18 mouse cellular contexts compared by ENCODE assay signal in the genomic region with DNA sequence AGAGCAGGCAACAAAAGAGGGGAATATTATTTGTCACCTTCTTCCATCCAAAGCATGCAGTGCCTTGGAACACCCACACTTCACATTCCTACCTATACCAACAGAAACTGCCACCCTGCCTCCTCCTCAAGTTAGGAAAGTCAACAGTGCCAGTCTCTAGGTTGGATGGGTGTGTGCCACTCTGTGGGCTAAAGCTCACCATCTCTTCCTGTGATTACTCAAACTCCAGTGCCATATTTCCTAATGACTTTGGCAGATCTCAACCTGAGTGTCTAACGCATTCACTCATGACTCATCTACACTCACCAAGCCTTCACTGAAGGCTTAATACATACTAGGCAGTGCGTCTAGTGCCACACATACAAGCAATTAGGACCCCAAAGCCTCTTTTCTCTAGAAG. TPM values are rescaled to one million over a fixed set of nuclear protein-coding genes. Genes with fewer than 3 reads are reported as not detected.
DNase-seq lines count a peak whose midpoint lies in the region; TF ChIP-seq lines count a peak whose summit lies in the region.
"Had no signal": no experiment of that assay in that cellular context is flagged by ENCODE, and none has a peak within 500 bp of the region (broad histone marks: within the 10 kb centered on the region; RNA-seq: fewer than 3 reads in every experiment).

No protein-coding gene starts in this region.

- H3K27ac ChIP-seq in midbrain, embryonic 10.5 days (replicated peaks): no peak overlapping the region
- H3K27ac ChIP-seq: embryonic facial prominence, embryonic 13.5 days; heart, embryonic 13.5 days; hindbrain, embryonic 14.5 days; neural tube, embryonic 15.5 days had no signal

- peaks cover 3% of the 10 kb centered on the region; the same call in 1 of the 2 replicates for H3K4me1 ChIP-seq in midbrain, embryonic 10.5 days
- H3K4me1 ChIP-seq: embryonic facial prominence, embryonic 13.5 days; heart, embryonic 13.5 days; neural tube, embryonic 15.5 days had no signal

- H3K27me3 ChIP-seq in myocyte (ENCODE audit: control insufficient read depth, insufficient read depth, insufficient read length): no peaks in the 10 kb centered on the region
- H3K27me3 ChIP-seq in midbrain, embryonic 10.5 days (ENCODE audit: low read depth, poor library complexity, severe bottlenecking): no peaks in the 10 kb centered on the region
- H3K27me3 ChIP-seq: embryonic facial prominence, embryonic 13.5 days; neural tube, embryonic 15.5 days had no signal

- peaks cover 58% of the 10 kb centered on the region for H3K79me2 ChIP-seq in myocyte (ENCODE audit: control insufficient read depth, insufficient read depth)

- no peak for TF ChIP-seq POLR2A in myocyte (IDR thresholded peaks at IDR 0.05; ENCODE audit: insufficient read length, low read depth)

- no peak overlapping the region for H3ac ChIP-seq in myocyte (ENCODE audit: control insufficient read depth, insufficient read length)

- peak; percentile 65 to 78 for DNase-seq in lung, adult 18-20 months
- no peak for DNase-seq in lung, postnatal 14 days
- peak; percentile 36 for DNase-seq in NIH3T3 (ENCODE audit: low read depth)
- peak; percentile 51 for DNase-seq in fat pad, adult 2 months (ENCODE audit: extremely low read depth, low read depth, low spot score)
- DNase-seq in spleen, adult 18-20 months: no peak
- no peak for DNase-seq in midbrain, embryonic 10.5 days (ENCODE audit: low spot score)
- DNase-seq: cerebellum, postnatal 10 days; heart, adult 11 months; heart, postnatal 36 days; kidney, adult 9 months; midbrain, embryonic 14.5 days; right cerebral cortex, postnatal 25 days had no signal

- H3K9me3 ChIP-seq in midbrain, embryonic 10.5 days (replicated peaks): no peaks in the 10 kb centered on the region
- H3K9me3 ChIP-seq: embryonic facial prominence, embryonic 13.5 days; G1E; heart, embryonic 13.5 days; neural tube, embryonic 15.5 days had no signal

- 95% methylated on average over 2 of the region's 2 CpGs for WGBS in midbrain, embryonic 10.5 days

- peak overlapping the region; percentile 76 for H3K4me2 ChIP-seq in myocyte (ENCODE audit: low read depth)
- H3K4me2 ChIP-seq: embryonic facial prominence, embryonic 13.5 days; heart, embryonic 13.5 days; hindbrain, embryonic 14.5 days; neural tube, embryonic 15.5 days had no signal

- no peaks in the 10 kb centered on the region for H3K36me3 ChIP-seq in myocyte (ENCODE audit: control insufficient read depth, insufficient read depth)
- no peaks in the 10 kb centered on the region for H3K36me3 ChIP-seq in midbrain, embryonic 10.5 days
- H3K36me3 ChIP-seq: embryonic facial prominence, embryonic 13.5 days; G1E; neural tube, embryonic 15.5 days had no signal

- H3K4me3 ChIP-seq in myocyte: no peak overlapping the region
- H3K4me3 ChIP-seq in midbrain, embryonic 10.5 days: no peak overlapping the region
- H3K4me3 ChIP-seq: embryonic facial prominence, embryonic 13.5 days; heart, embryonic 13.5 days; neural tube, embryonic 15.5 days had no signal

TF ChIP-seq in myocyte, 11 proteins besides CTCF, POLR2A, EP300 and RAD21:
- TF ChIP-seq CEBPB (IDR thresholded peaks at IDR 0.05; ENCODE audit: insufficient read depth, poor library complexity, severe bottlenecking) (peak; percentile 32; the same call in 1 of the 2 replicates), REST (IDR thresholded peaks at IDR 0.05; ENCODE audit: insufficient read depth, insufficient read length) (no peak)

RNA-seq across cellular contexts. Expression of a gene that starts 40.7 kb away (rescaled TPM):
- polyA plus RNA-seq in myocyte (2012; fragmentation: generic; extraction: Trizol): 51.6 TPM
- polyA plus RNA-seq in midbrain, embryonic 10.5 days (2016; fragmentation: Nextera tagmentation; extraction: Ambion mirVana): 75.8 and 84.1 TPM in 2 replicates
- polyA plus RNA-seq: G1E had no signal

Comparison
In these comparisons a context has a peak if more than half of its experiments do, and no peak if none do; other contexts are left out.
1. DNase-seq: peak in lung, adult 18-20 months (2 of 2), NIH3T3 (single experiment) and fat pad, adult 2 months (single experiment); none in lung, postnatal 14 days (single experiment), spleen, adult 18-20 months (0 of 2) and midbrain, embryonic 10.5 days (single experiment).